In the genomic region with DNA sequence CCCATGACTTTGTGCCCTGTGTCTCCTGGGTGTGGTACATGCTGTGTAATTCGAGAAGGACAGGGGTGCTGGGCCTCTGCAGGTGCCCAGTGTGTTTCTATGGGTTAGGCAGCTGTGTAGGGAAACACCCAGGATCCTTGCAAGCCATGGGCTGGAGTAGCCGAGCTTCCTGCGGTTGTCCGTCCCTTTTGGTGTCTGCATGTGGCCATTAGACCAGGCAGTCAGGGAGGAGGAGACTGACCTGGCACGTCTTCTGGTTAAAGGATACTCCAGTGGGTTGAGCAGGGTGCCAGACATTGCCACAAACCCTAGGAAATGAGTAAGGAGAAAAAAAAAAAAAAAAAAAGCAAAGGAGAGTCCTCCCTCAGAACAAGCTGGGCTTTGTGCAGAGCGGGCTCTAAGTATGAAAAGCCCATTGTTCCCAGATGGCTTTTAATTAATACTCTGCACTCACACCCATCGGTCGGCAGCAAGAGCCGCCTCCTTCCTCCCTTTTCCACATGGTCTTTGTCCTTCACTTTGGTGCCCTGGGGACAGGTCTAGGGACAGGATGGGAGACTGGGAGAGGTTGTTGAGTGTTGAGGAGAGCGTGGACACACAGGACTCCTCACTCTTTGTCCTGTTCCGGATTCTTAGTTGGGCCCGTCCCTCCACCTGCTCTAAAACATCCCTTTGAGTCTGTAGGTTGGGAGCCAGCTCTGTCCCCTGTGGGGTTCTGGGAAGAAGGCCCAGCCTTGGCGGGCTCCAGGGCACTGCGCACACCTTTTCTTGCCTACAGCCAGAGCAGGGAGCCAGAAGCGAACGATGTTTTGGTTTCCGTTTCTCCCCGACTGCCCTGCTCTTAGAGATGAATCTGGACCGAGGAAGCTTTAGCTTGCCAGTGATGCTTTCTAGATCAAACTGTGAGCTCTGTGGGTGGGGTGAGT, we compare ENCODE assay signal across 8 mouse cellular contexts.
A peak's percentile ranks its signal among the peaks of the same experiment; 100 is the strongest.
DNase-seq lines count a peak whose midpoint lies in the region; ATAC-seq lines count a peak whose summit lies in the region.

No protein-coding gene starts in this region.

- intact Hi-C loops in left cerebral cortex, postnatal 4 days (cut with DNase I), result no loop called here

- ATAC-seq in neural tube, embryonic 13.5 days (ENCODE audit: low read depth), result 0 out of 2 replicates have a peak, but pooled peaks have one; percentile 9

- H3K36me3 ChIP-seq in hindbrain, embryonic 10.5 days, result 0 out of 2 replicates have a peak, but pooled peaks cover 3% of the 10 kb centered on the region
- H3K36me3 ChIP-seq in neural tube, embryonic 13.5 days, result no peaks in the 10 kb centered on the region

- no peaks in the 10 kb centered on the region for H3K27me3 ChIP-seq in hindbrain, embryonic 10.5 days (ENCODE audit: insufficient read depth, poor library complexity, severe bottlenecking)
- H3K27me3 ChIP-seq in neural tube, embryonic 13.5 days, result no peaks in the 10 kb centered on the region

- peak; percentile 38 for DNase-seq in left cerebral cortex, postnatal 4 days
- DNase-seq in left cerebral cortex, adult 8-10 months (ENCODE audit: low spot score in 2 of 2), result no peak
- peak; percentile 37 for DNase-seq in cerebellum, adult 8-10 months
- peak; percentile 29 for DNase-seq in hindbrain, embryonic 10.5 days (ENCODE audit: low spot score)
- no peak for DNase-seq in urinary bladder, postnatal 14 days (ENCODE audit: low spot score)
- DNase-seq in kidney, adult 9 months, result no peak
- DNase-seq in right cerebral cortex, postnatal 36 days (ENCODE audit: low spot score in 2 of 2), result no peak

- peaks cover 74% of the 10 kb centered on the region for H3K4me1 ChIP-seq in hindbrain, embryonic 10.5 days (replicated peaks)
- peaks cover 42% of the 10 kb centered on the region for H3K4me1 ChIP-seq in neural tube, embryonic 13.5 days (replicated peaks)

- peak overlapping the region; percentile 17 for H3K4me2 ChIP-seq in neural tube, embryonic 13.5 days

- 52% methylated on average over 19 of the region's 19 CpGs for WGBS in hindbrain, embryonic 10.5 days
- WGBS in neural tube, embryonic 13.5 days, result 42% methylated on average over 19 of the region's 19 CpGs

- no peaks in the 10 kb centered on the region for H3K9me3 ChIP-seq in hindbrain, embryonic 10.5 days
- H3K9me3 ChIP-seq in neural tube, embryonic 13.5 days, result no peaks in the 10 kb centered on the region

- H3K27ac ChIP-seq in hindbrain, embryonic 10.5 days, result peak overlapping the region; percentile 83
- H3K27ac ChIP-seq in neural tube, embryonic 13.5 days (replicated peaks), result peak overlapping the region; percentile 43; the same call in 1 of the 2 replicates

- 0 out of 2 replicates have a peak overlapping the region, but pooled peaks have one; percentile 6 for H3K9ac ChIP-seq in neural tube, embryonic 13.5 days

- no peak overlapping the region for H3K4me3 ChIP-seq in hindbrain, embryonic 10.5 days
- H3K4me3 ChIP-seq in neural tube, embryonic 13.5 days, result no peak overlapping the region

Comparison
In these comparisons a context has a peak if more than half of its experiments do, and no peak if none do; other contexts are left out.
1. DNase-seq: peak in left cerebral cortex, postnatal 4 days (single experiment), cerebellum, adult 8-10 months (single experiment) and hindbrain, embryonic 10.5 days (single experiment); none in left cerebral cortex, adult 8-10 months (0 of 2), urinary bladder, postnatal 14 days (single experiment), kidney, adult 9 months (single experiment) and right cerebral cortex, postnatal 36 days (0 of 2).